Mouse (Mus musculus) forelimb bud, embryonic 11.5 days (tissue): ENCODE data around the gene Mast4.
A peak's percentile ranks its signal among the peaks of the same experiment; 100 is the strongest.

ENCODE experiments used
- DNase-seq: peaks from one replicate; pipeline ENCODE4 v3.0.0-alpha.2; 2012; ENCODE audit warnings: low read depth, low spot score

Mast4 gene

GRCm38 (mm10) chr13:103059995-103060652, 274.2 kb downstream of the Mast4 start:
- no peak for DNase-seq

- no peak for DNase-seq
Observed at GRCm38 (mm10) chr13:103056451-103056850, 277.8 kb downstream of the Mast4 start.

- no peak for DNase-seq
Observed at GRCm38 (mm10) chr13:103052661-103053060, 281.6 kb downstream of the Mast4 start.

GRCm38 (mm10) chr13:103048954-103049353, 285.3 kb downstream of the Mast4 start:
- no peak for DNase-seq

GRCm38 (mm10) chr13:103043692-103044091, 290.6 kb downstream of the Mast4 start:
- no peak for DNase-seq

GRCm38 (mm10) chr13:103043011-103043410, 291.3 kb downstream of the Mast4 start:
- no peak for DNase-seq

GRCm38 (mm10) chr13:103037466-103037865, 296.8 kb downstream of the Mast4 start:
- DNase-seq: no peak

- no peak for DNase-seq
Observed at GRCm38 (mm10) chr13:103029377-103029776, 304.9 kb downstream of the Mast4 start.

GRCm38 (mm10) chr13:103027456-103028078, 306.7 kb downstream of the Mast4 start:
- peak; percentile 90 for DNase-seq

GRCm38 (mm10) chr13:103025461-103025860, 308.8 kb downstream of the Mast4 start:
- DNase-seq: no peak

GRCm38 (mm10) chr13:103018481-103018880, 315.8 kb downstream of the Mast4 start:
- DNase-seq: no peak

- DNase-seq: no peak
Observed at GRCm38 (mm10) chr13:103017661-103018060, 316.6 kb downstream of the Mast4 start.

- no peak for DNase-seq
Observed at GRCm38 (mm10) chr13:103015131-103015750, 319.1 kb downstream of the Mast4 start.

- DNase-seq: no peak
Observed at GRCm38 (mm10) chr13:103014631-103015030, 319.7 kb downstream of the Mast4 start.

- no peak for DNase-seq
Observed at GRCm38 (mm10) chr13:103014222-103014621, 320.1 kb downstream of the Mast4 start.

- no peak for DNase-seq
Observed at GRCm38 (mm10) chr13:103005227-103005626, 329.1 kb downstream of the Mast4 start.

- no peak for DNase-seq
Observed at GRCm38 (mm10) chr13:103001831-103002230, 332.5 kb downstream of the Mast4 start.

GRCm38 (mm10) chr13:103000891-103001290, 333.4 kb downstream of the Mast4 start:
- no peak for DNase-seq

GRCm38 (mm10) chr13:102994098-102994497, 340.2 kb downstream of the Mast4 start:
- no peak for DNase-seq

GRCm38 (mm10) chr13:102992680-102993423, 341.4 kb downstream of the Mast4 start:
- no peak for DNase-seq

- DNase-seq: no peak
Observed at GRCm38 (mm10) chr13:102991928-102992327, 342.4 kb downstream of the Mast4 start.

GRCm38 (mm10) chr13:102991196-102991595, 343.1 kb downstream of the Mast4 start:
- no peak for DNase-seq
